Mouse (Mus musculus) right cerebral cortex, postnatal 25 days (tissue): ENCODE measurements around the gene Tbx3.

ENCODE experiments used
- DNase-seq: peaks from one replicate; pipeline ENCODE4 v3.0.0; 2022

The Tbx3 gene

GRCm38 (mm10) chr5:119670566-119671108, at the start of gene Tbx3:
Tbx3 (plus strand) TSS chr5:119670669.
- DNase-seq = peak; percentile 59

DNA sequence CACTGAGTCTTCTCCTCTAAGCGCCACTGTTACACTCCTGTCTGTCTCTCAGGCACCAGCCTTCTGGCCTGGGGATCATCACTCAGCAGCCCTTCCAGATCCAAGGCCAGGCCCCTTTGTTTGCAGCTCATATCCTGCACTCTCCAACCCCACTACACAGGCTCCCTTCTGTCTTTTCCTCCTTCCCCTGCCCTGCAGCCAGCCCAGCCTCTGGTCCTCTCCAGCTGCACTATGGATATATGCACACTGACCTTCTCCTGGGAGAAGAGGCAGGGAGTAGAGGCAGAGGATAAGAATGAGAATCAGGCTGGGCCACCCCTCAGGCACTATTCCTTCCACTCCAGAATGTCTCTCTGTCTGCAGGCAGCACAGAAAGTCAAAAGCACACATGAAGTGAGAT, 48.4 kb upstream of the Tbx3 start:
- DNase-seq = no peak

DNA sequence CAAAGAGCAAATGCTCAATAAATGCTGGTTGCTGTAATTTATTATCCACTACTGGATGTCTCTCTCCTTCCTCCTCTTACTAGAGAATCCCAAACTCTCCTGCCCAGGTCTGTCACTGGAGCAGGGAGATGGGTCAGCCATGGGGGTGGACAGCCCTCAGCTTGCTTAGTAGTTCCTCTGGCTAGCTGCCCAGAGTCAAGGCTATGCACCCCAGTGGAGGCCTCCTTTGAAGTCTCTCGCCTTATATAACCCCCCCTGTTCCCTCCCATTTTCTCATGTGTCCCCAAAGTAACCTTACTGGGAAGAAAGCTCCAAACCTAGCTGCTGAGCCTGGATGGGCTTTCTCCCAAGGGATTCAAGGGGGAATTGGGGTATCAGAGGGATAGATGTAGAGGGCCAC, 45.9 kb upstream of the Tbx3 start:
- no peak for DNase-seq

GRCm38 (mm10) chr5:119625603-119626002, 44.9 kb upstream of the Tbx3 start:
- no peak for DNase-seq

DNA sequence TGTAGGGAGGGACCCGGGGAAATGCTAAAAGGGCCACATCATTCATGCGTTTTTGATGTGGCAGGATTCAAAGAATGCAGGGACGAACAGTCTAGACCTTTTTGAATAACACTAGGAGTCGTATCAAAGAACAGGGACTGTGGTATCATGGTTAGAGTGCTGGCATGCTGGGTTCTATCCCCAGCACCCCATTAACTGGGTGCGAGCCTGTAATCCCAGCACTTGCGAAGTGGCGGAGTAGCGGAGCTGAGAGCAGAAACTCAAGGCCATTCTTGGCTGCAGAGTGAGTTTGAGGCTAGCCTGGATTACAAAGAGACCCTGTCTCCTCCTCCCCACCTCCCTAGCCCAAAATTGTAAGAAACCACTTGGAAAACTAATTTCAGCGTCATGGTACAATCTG, 44.3 kb upstream of the Tbx3 start:
- DNase-seq = no peak

DNA sequence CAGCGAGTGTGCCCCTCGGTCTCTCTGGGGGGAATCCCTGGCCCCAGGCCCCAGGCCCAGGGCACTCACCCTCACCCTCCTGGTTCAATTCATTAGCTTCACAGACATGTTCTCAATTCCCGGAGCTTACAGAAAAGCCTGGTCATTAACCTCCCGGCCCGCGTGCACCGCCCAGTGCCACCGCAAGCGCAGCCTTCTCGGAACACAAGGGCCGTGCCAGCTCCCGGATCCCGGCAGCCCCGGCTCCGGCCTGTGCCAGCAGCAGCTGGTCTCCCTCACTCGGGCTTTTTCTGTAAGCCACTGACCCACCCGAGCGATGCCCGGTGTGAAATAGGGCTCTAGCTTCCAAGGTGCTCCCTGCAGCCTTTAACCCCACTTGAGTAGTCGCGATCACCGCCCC, 43.8 kb upstream of the Tbx3 start:
- peak; percentile 6 for DNase-seq

GRCm38 (mm10) chr5:119628100-119628499, 42.4 kb upstream of the Tbx3 start:
- no peak for DNase-seq

- DNase-seq = no peak
These were observed 41.6 kb upstream of the Tbx3 start for GRCm38 (mm10) chr5:119628746-119629327.

- no peak for DNase-seq
These were observed 36.9 kb upstream of the Tbx3 start for GRCm38 (mm10) chr5:119633581-119633980.

- no peak for DNase-seq
These were observed 35.6 kb upstream of the Tbx3 start for GRCm38 (mm10) chr5:119634861-119635260.

GRCm38 (mm10) chr5:119638300-119638699, 32.2 kb upstream of the Tbx3 start:
- DNase-seq = no peak

DNA sequence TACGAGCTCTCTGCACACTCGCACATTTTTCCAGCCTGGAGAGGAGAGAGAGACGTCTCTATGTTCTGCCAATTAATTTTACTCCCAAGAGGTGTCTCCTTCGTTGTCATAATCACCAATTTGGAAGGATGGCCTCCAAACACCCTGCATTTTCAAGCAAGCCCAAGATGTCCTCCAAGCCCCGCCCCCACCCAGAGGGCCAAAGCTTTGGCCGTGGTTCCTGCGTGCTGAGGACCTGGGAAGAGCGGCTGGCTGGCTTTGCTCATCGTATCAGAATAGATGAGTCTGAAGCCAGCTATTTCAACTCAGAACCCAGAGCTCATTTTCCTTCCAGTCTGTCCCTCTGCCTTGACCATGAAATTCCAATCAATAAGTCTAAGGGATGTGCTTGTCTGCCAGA, 29.4 kb upstream of the Tbx3 start:
- DNase-seq = no peak

DNA sequence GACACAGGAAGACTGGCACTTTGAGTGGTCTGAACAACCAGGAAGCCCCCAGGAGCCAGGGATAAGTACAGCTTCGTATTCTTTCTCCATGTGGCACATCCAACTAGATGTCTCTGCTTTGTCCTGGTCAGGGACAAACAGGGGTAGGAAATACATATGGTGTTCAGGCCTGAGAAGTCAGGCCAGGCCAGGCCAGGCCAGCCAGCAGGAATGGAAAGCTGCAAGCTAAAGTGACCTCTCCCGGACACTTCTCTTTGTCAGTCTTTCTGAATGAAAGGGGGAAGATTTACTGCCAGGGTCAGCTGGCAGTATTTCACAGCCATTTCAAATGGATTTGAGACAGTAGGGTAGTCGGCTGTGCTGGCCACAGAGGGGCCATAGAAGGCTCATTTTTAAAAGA, 28.8 kb upstream of the Tbx3 start:
- no peak for DNase-seq

DNA sequence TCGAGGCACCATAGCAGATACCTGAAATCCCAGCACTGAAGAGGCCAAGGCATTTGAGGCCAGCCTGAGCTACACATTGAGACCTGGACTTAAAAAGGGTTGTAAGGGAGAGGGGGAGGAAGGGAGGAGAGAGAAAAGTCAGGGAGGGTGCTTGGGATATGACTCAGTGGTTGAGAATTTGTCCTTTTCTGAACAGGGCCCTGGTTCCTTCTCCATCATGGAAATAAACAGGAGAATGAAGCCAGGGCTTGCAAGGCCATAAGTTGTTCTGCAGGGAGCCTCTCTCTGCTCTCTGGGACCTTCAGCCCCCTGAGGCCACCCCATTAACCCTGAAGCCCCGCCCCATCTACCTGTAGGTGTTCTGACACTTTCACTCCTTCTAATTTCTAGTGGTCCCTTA, 23.5 kb upstream of the Tbx3 start:
- no peak for DNase-seq

GRCm38 (mm10) chr5:119651135-119651965, 19.1 kb upstream of the Tbx3 start:
- DNase-seq = no peak

- no peak for DNase-seq
These were observed 14.1 kb upstream of the Tbx3 start for GRCm38 (mm10) chr5:119656354-119656753.

GRCm38 (mm10) chr5:119656856-119657255, 13.6 kb upstream of the Tbx3 start:
- DNase-seq = no peak

GRCm38 (mm10) chr5:119657362-119657761, 13.1 kb upstream of the Tbx3 start:
- DNase-seq = no peak

- no peak for DNase-seq
These were observed 12.7 kb upstream of the Tbx3 start for GRCm38 (mm10) chr5:119657804-119658203.

DNA sequence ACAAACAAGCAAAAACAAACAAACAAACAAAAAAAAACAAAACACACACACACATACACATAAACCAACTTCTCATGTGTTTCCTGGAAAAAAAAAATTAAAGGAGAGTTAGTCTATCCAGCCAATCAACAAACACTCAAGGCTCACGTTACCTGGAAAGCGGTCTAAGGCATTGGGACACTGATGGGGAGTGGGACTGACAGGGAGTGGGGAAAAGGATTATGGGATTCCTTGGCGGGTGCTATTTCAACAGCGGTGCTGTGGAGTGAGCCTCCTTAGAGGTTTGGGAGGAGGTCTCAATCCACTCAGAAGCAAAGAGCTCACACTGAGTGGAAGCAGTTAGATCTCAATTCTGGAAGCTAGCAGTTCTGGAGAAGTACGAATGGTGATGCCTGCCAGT, 12.1 kb upstream of the Tbx3 start:
- DNase-seq = no peak

GRCm38 (mm10) chr5:119659041-119659440, 11.4 kb upstream of the Tbx3 start:
- DNase-seq = no peak

DNA sequence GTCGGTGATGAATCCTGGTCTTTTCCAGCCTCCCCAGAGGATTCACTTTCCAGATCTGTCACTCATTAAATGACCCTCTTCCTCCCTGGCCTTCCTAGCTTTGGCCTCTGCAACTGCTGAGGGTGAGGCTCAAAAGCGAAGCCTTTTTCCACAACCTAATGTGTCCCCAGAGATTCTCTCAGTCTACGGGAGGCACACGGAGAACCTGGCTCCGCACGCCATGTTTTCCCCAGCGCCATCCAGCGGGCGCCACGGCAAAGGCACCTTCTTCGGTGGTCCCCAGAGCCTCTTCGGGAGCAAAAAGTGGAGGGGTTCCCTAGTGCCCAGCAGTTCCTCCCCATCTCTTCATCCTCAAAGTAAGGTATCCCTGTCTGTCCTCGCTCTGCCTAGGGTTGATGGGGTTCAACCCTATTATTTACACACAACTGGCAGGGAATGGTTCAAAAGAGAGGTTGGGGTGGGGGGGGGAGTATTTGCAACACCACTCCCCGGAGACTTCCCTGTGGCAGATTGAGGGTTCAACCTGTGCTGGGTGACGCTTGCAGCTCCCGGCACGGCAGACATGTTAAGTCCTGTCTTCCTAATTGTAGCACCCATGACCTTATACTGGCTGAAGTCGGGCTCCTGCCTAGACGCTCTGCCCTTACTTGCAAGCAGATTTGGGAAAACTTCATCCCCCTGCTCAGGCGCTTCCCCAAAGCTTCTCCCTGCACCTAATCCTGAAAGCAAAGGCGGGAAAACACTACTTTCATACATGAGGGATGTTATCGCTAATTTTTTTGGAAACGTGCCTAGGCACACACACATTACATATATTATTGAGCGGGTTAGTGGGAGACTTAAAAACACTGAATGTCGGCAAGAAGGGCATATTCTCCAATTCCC, 9.7 kb upstream of the Tbx3 start:
- DNase-seq = no peak

GRCm38 (mm10) chr5:119661474-119661873, 9.0 kb upstream of the Tbx3 start:
- no peak for DNase-seq
